Mouse (Mus musculus) midbrain, embryonic 16.5 days (tissue): ENCODE measurements around the gene Csf2rb. TPM values are rescaled to one million over a fixed set of nuclear protein-coding genes. Genes with fewer than 3 reads are reported as not detected.
"Not testable (repeated sequence)": the region's sequence is repeated elsewhere in the genome, so short reads cannot be mapped to it uniquely, and the experiment has no call there.

Experiments
- ATAC-seq: fragments of 200-750 bp; cut with Nextera tagmentation; 2 replicates; pipeline ENCODE4 v1.8.0; 2017; ENCODE audit warnings: moderate TSS enrichment
- H3K27ac ChIP-seq: fragments of 300-500 bp; sonication (generic); 2 replicates; pipeline ENCODE4 v1.5.1; 2014; ENCODE audit warnings: mild to moderate bottlenecking, low read length, mixed read lengths
- H3K27me3 ChIP-seq: fragments of 300-500 bp; sonication (generic); 2 replicates; pipeline ENCODE4 v1.6.1; 2014; ENCODE audit warnings: low read depth, low read length, mixed read lengths; ENCODE audit not compliant: control insufficient read depth, insufficient read depth
- H3K36me3 ChIP-seq: fragments of 300-500 bp; sonication (generic); 2 replicates; pipeline ENCODE4 v1.6.1; 2014; ENCODE audit warnings: mild to moderate bottlenecking, low read length, moderate library complexity, mixed read lengths; ENCODE audit not compliant: control insufficient read depth, insufficient read depth
- H3K4me1 ChIP-seq: fragments of 300-500 bp; sonication (generic); 2 replicates; pipeline ENCODE4 v1.6.1; 2014; ENCODE audit warnings: mild to moderate bottlenecking, low read length, mixed read lengths; ENCODE audit not compliant: control insufficient read depth, insufficient read depth
- H3K4me2 ChIP-seq: fragments of 300-500 bp; sonication (generic); 2 replicates; pipeline ENCODE4 v1.6.1; 2014; ENCODE audit warnings: mild to moderate bottlenecking, low read length, mixed read lengths
- H3K4me3 ChIP-seq: fragments of 300-500 bp; sonication (generic); 2 replicates; pipeline ENCODE4 v1.5.1; 2014; ENCODE audit warnings: low read depth, mild to moderate bottlenecking, low read length, moderate library complexity, mixed read lengths
- H3K9ac ChIP-seq: fragments of 300-500 bp; sonication (generic); 2 replicates; pipeline ENCODE4 v1.6.1; 2014; ENCODE audit warnings: low read depth, low read length, mixed read lengths
- H3K9me3 ChIP-seq: fragments of 300-500 bp; sonication (generic); replicated peaks from 2 replicates; pipeline ENCODE4 v1.6.1; 2014; ENCODE audit warnings: mild to moderate bottlenecking, low read length, mixed read lengths; ENCODE audit not compliant: control insufficient read depth, poor library complexity, severe bottlenecking
- WGBS: fragments of 180-500 bp; shearing (Covaris S2); extraction: QIAGEN DNeasy Blood & Tissue Kit; methylation state at CpG from one replicate; pipeline ENCODE4 v1.1.7; 2014; 5-methylcytosine and 5-hydroxymethylcytosine counted together
- polyA plus RNA-seq: library from polyadenylated mRNA; unstranded; fragments of >200 nt; fragmentation: Nextera tagmentation; extraction: Ambion mirVana; gene quantifications from 2 replicates; pipeline ENCODE4 v1.2.1, GENCODE M21; 2015

The Csf2rb gene
- polyA plus RNA-seq, 1 experiment from 2014 or later, result 0.48 TPM

GRCm38 (mm10) chr15:78302718-78303117, 22.8 kb upstream of the Csf2rb start:
- no peaks in the 10 kb centered on the region for H3K27me3 ChIP-seq
- H3K4me2 ChIP-seq, result no peak overlapping the region
- H3K27ac ChIP-seq, result no peak overlapping the region
- no peaks in the 10 kb centered on the region for H3K4me1 ChIP-seq
- WGBS, result 92% methylated on average over 4 of the region's 4 CpGs
- H3K9me3 ChIP-seq, result no peaks in the 10 kb centered on the region
- H3K36me3 ChIP-seq, result no peaks in the 10 kb centered on the region
- no peak overlapping the region for H3K4me3 ChIP-seq
- no peak overlapping the region for H3K9ac ChIP-seq
- no peak for ATAC-seq

- H3K4me1 ChIP-seq, result no peaks in the 10 kb centered on the region
- H3K4me3 ChIP-seq, result no peak overlapping the region
- 92% methylated on average over 6 of the region's 6 CpGs for WGBS
- no peak overlapping the region for H3K4me2 ChIP-seq
- ATAC-seq, result no peak
- H3K9me3 ChIP-seq, result no peaks in the 10 kb centered on the region
- H3K9ac ChIP-seq, result no peak overlapping the region
- H3K27me3 ChIP-seq, result no peaks in the 10 kb centered on the region
- no peaks in the 10 kb centered on the region for H3K36me3 ChIP-seq
- H3K27ac ChIP-seq, result no peak overlapping the region
Observed at GRCm38 (mm10) chr15:78303665-78304233, 21.8 kb upstream of the Csf2rb start.

GRCm38 (mm10) chr15:78305341-78305933, 20.1 kb upstream of the Csf2rb start, which contains the start of gene Csf2rb2:
Gene Csf2rb2 (minus strand): TSS chr15:78305721.
- H3K4me1 ChIP-seq, result no peaks in the 10 kb centered on the region
- no peak for ATAC-seq
- no peak within 1 kb of the TSS for H3K4me3 ChIP-seq
- H3K9me3 ChIP-seq, result no peaks in the 10 kb centered on the region
- H3K36me3 ChIP-seq, result no peaks in the 10 kb centered on the region
- no peak within 1 kb of the TSS for H3K9ac ChIP-seq
- no peak within 1 kb of the TSS for H3K27ac ChIP-seq
- H3K27me3 ChIP-seq, result no peaks in the 10 kb centered on the region
- H3K4me2 ChIP-seq, result no peak within 1 kb of the TSS
- 85% methylated on average over 10 of the region's 10 CpGs for WGBS

- ATAC-seq, result no peak
- WGBS, result 34% methylated on average over 5 of the region's 5 CpGs
- H3K4me1 ChIP-seq, result no peaks in the 10 kb centered on the region
- no peaks in the 10 kb centered on the region for H3K9me3 ChIP-seq
- H3K27me3 ChIP-seq, result no peaks in the 10 kb centered on the region
- H3K4me2 ChIP-seq, result no peak overlapping the region
- H3K9ac ChIP-seq, result no peak overlapping the region
- H3K27ac ChIP-seq, result no peak overlapping the region
- H3K4me3 ChIP-seq, result no peak overlapping the region
- no peaks in the 10 kb centered on the region for H3K36me3 ChIP-seq
Observed at GRCm38 (mm10) chr15:78309865-78310264, 15.7 kb upstream of the Csf2rb start.

GRCm38 (mm10) chr15:78310971-78311370, 14.6 kb upstream of the Csf2rb start:
- WGBS, result 77% methylated on average over 4 of the region's 4 CpGs
- no peaks in the 10 kb centered on the region; the same call in 1 of the 2 replicates for H3K27me3 ChIP-seq
- no peak overlapping the region for H3K4me3 ChIP-seq
- no peaks in the 10 kb centered on the region for H3K9me3 ChIP-seq
- H3K27ac ChIP-seq, result no peak overlapping the region
- ATAC-seq, result no peak
- no peaks in the 10 kb centered on the region for H3K4me1 ChIP-seq
- H3K4me2 ChIP-seq, result no peak overlapping the region
- no peak overlapping the region for H3K9ac ChIP-seq
- H3K36me3 ChIP-seq, result no peaks in the 10 kb centered on the region

GRCm38 (mm10) chr15:78312421-78313233, 12.9 kb upstream of the Csf2rb start:
- not testable (repeated sequence) for H3K36me3 ChIP-seq, H3K27ac ChIP-seq, H3K4me3 ChIP-seq, H3K4me1 ChIP-seq, H3K9me3 ChIP-seq, ATAC-seq, H3K4me2 ChIP-seq, H3K9ac ChIP-seq, H3K27me3 ChIP-seq
- 70% methylated on average over 4 of the region's 4 CpGs for WGBS

GRCm38 (mm10) chr15:78313659-78314058, 11.9 kb upstream of the Csf2rb start:
- not testable (repeated sequence) for H3K4me2 ChIP-seq, H3K27me3 ChIP-seq, H3K9me3 ChIP-seq, H3K4me3 ChIP-seq, H3K36me3 ChIP-seq, H3K4me1 ChIP-seq, H3K27ac ChIP-seq, ATAC-seq, H3K9ac ChIP-seq
- 89% methylated on average over 5 of the region's 5 CpGs for WGBS

GRCm38 (mm10) chr15:78318338-78319171, 7.0 kb upstream of the Csf2rb start:
- not testable (repeated sequence) for H3K36me3 ChIP-seq, H3K4me1 ChIP-seq, H3K9ac ChIP-seq, H3K27me3 ChIP-seq, H3K4me3 ChIP-seq, H3K27ac ChIP-seq, H3K9me3 ChIP-seq, ATAC-seq, H3K4me2 ChIP-seq
- WGBS, result 79% methylated on average over 2 of the region's 2 CpGs
